Mouse (Mus musculus): ENCODE results near the gene Samd1. TPM values are rescaled to one million over a fixed set of nuclear protein-coding genes. Genes with fewer than 3 reads are reported as not detected.

Samd1 gene
- polyA plus RNA-seq, 1 experiment: 153 TPM

DNA sequence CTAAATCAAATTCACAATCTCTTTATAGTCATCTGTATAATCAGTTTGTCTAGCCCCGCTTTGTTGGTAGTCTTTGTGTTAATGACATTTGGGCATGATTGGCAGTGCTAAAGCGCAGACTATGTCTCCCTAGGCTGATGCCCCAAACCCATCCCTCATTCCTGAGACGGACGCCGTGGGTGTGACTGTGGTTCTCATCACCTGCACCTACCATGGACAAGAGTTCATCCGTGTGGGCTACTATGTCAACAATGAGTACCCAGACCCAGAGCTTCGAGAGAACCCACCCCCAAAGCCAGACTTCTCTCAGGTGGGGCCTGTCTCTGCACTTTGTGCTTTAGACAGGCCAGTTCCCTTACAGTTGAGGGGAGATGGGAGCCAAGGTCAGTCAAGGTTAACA lies 29.8 kb upstream of the Samd1 start:
- Histone ChIP-seq H3K4me3 (ENCODE audit: control insufficient read depth, insufficient read depth, low read length) (no peak overlapping the region), H3K36me3 (ENCODE audit: control insufficient read depth, insufficient read depth, low read length) (peaks cover 26% of the 10 kb centered on the region), H3K4me1 (replicated peaks; ENCODE audit: control insufficient read depth, insufficient read depth, low read length) (peaks cover 5% of the 10 kb centered on the region), H3K27me3 (ENCODE audit: control insufficient read depth, insufficient read depth, low read length) (no peaks in the 10 kb centered on the region), H3K27ac (ENCODE audit: control insufficient read depth, insufficient read depth, low read length) (no peak overlapping the region)
- WGBS: 98% methylated on average over 7 of the region's 7 CpGs
- no peak for TF ChIP-seq CTCF (IDR thresholded peaks at IDR 0.05; ENCODE audit: borderline replicate concordance, control insufficient read depth, extremely low read depth, insufficient read depth, low read length, poor library complexity)
- TF ChIP-seq POLR2A (IDR thresholded peaks at IDR 0.05; ENCODE audit: control insufficient read depth, extremely low read depth, insufficient read depth, low read length, poor library complexity): no peak
- DNase-seq: no peak

DNA sequence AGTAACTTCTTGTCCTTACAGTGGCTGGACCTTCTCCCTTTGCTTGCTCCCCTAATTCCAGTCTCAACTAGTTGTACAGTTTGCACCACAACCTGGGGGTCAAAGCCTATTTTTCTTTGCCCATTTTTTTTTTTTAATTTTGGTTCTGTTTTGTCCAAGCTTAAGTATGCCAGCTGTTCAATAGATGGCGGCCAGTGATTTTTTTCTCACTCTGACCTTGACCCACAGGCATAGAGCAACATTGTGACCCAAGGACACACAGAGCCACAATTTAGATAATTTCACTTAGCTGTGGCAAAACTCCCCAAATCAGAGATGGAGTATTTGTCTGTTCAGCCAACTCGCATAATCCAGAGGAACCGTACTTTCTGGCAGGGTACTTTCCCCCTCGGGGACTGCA lies 26.4 kb upstream of the Samd1 start:
- Histone ChIP-seq H3K27me3 (ENCODE audit: control insufficient read depth, insufficient read depth, low read length) (no peaks in the 10 kb centered on the region), H3K4me3 (ENCODE audit: control insufficient read depth, insufficient read depth, low read length) (no peak overlapping the region), H3K4me1 (replicated peaks; ENCODE audit: control insufficient read depth, insufficient read depth, low read length) (peaks cover 17% of the 10 kb centered on the region), H3K36me3 (ENCODE audit: control insufficient read depth, insufficient read depth, low read length) (peaks cover 18% of the 10 kb centered on the region), H3K27ac (ENCODE audit: control insufficient read depth, insufficient read depth, low read length) (no peak overlapping the region)
- no peak for DNase-seq
- TF ChIP-seq POLR2A (IDR thresholded peaks at IDR 0.05; ENCODE audit: control insufficient read depth, extremely low read depth, insufficient read depth, low read length, poor library complexity) (no peak), CTCF (IDR thresholded peaks at IDR 0.05; ENCODE audit: borderline replicate concordance, control insufficient read depth, extremely low read depth, insufficient read depth, low read length, poor library complexity) (no peak)
- WGBS: 97% methylated on average over 4 of the region's 4 CpGs

DNA sequence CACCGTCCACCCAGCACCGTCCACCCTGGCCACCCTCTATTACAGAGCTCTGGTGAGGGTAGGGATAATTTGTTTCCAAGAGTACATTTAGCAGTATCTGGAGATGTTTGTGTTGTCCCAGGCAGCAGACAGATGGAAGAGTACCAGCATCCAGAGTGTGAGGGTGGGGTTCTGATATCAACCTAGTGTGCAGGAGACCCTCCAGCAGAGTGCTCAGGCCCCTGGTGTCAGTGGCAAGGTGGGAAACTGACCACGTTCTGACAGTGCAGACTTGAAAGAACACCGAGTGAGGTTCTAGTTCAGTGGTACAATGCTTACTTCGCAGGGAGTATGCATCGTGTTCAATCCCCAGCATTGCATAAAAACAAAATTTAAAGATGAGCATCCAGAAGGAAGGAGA lies 25.8 kb upstream of the Samd1 start:
- WGBS: 89% methylated on average over 6 of the region's 6 CpGs
- Histone ChIP-seq H3K27me3 (ENCODE audit: control insufficient read depth, insufficient read depth, low read length) (no peaks in the 10 kb centered on the region), H3K4me3 (ENCODE audit: control insufficient read depth, insufficient read depth, low read length) (no peak overlapping the region), H3K27ac (ENCODE audit: control insufficient read depth, insufficient read depth, low read length) (no peak overlapping the region), H3K4me1 (replicated peaks; ENCODE audit: control insufficient read depth, insufficient read depth, low read length) (peaks cover 17% of the 10 kb centered on the region), H3K36me3 (ENCODE audit: control insufficient read depth, insufficient read depth, low read length) (peaks cover 16% of the 10 kb centered on the region)
- no peak for DNase-seq
- TF ChIP-seq POLR2A (IDR thresholded peaks at IDR 0.05; ENCODE audit: control insufficient read depth, extremely low read depth, insufficient read depth, low read length, poor library complexity) (no peak), CTCF (IDR thresholded peaks at IDR 0.05; ENCODE audit: borderline replicate concordance, control insufficient read depth, extremely low read depth, insufficient read depth, low read length, poor library complexity) (no peak)

DNA sequence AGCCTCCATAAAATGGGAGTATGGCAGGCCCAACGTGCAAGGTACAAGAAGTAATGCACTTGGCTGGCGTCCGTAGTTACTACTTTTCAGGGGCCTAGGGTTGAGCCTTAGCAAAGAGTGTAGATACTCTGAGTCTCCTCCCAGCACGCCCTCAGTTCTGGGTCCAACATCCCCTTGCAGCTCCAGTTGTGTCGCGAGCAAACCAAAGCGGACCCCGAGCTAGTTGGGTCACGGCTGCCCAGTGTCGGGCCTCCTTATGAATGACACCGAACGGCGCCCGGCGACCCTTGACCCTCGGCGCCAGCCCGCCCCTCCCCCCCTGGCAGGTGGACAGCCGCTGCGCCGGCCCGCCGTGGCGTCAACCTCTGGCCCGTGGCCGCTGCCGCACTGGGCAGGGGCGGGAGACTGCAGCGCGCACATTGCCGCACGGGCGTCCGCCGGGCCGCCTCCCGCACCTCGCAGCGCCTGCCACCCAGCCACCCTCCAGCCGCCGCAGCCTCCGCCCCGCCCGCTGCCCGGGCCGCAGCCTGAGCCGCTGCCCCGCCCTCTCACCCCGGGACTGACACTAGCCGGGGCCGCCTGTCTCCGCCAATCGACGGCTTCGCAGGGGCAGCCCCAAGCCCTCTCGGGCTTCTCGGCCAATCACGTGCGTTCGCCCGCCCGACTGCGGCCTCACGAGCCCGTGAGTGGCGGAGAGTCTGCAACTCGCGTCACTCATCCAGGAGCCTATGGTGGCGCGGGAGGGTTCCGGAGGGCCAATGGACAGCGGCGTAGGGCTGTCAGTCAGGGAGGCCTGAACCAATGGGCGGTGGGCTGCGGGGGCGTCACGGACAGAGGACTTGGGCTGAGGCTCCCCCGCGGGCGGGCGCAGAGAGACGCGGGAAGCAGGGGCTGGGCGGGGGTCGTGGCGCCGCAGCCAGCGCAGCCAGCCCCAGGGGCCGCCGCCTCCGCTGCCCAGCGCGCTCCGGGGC lies 25.0 kb upstream of the Samd1 start, which contains the start of gene Prkaca:
Gene Prkaca (plus strand): TSS at position 844 of the 971 bp plus-strand sequence.
- H3K27ac ChIP-seq (ENCODE audit: control insufficient read depth, insufficient read depth, low read length): no peak within 1 kb of the TSS
- TF ChIP-seq CTCF (IDR thresholded peaks at IDR 0.05; ENCODE audit: borderline replicate concordance, control insufficient read depth, extremely low read depth, insufficient read depth, low read length, poor library complexity): no peak
- TF ChIP-seq POLR2A (IDR thresholded peaks at IDR 0.05; ENCODE audit: control insufficient read depth, extremely low read depth, insufficient read depth, low read length, poor library complexity): 0 out of 2 replicates have a peak, but pooled peaks have one; percentile 28
- H3K27me3 ChIP-seq (ENCODE audit: control insufficient read depth, insufficient read depth, low read length): no peaks in the 10 kb centered on the region
- peaks cover 8% of the 10 kb centered on the region for H3K36me3 ChIP-seq (ENCODE audit: control insufficient read depth, insufficient read depth, low read length)
- peaks cover 23% of the 10 kb centered on the region for H3K4me1 ChIP-seq (replicated peaks; ENCODE audit: control insufficient read depth, insufficient read depth, low read length)
- peak within 1 kb of the TSS; percentile 73 for H3K4me3 ChIP-seq (ENCODE audit: control insufficient read depth, insufficient read depth, low read length)
- 1% methylated on average over 92 of the region's 94 CpGs for WGBS
- peak; percentile 98 for DNase-seq

DNA sequence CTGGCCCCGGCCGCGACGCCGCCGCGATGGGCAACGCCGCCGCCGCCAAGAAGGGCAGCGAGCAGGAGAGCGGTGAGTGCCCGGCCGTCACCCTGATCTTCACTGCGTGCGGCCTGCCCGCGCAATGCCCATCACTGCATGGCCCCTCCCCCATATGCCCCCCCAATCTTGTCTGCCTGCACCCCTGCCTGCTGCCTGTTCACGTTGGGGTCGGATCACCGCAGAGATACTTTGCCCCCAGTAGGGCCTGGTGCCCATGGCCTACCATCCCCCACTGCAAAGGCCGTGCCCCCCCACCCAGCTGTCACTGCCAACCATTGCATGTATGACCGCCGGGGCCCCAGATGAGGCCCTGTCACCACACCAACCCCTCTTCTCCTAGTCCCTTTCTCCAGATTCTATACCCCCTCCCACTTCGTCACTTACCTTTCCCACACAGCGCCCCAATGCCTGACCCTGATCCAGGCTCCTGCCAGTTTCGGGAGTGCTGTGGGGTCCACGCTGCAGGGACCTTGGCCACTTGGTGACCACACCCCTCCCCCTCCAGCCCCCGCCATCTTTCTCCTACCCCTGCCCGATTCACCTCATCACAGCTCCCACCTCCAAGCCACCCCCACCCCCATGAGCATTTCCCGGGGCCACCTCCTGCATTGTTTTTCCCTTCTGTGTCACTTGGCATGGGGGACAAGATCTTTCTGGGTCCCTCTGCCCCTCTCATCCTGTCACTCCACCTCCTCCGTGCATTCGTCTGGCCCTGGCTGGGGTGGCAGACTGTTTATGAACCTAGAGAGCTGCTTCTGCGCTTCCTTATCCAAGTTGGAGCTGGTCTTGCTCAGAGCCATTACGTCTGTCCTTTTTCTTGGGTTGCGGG lies 24.1 kb upstream of the Samd1 start:
- TF ChIP-seq POLR2A (IDR thresholded peaks at IDR 0.05; ENCODE audit: control insufficient read depth, extremely low read depth, insufficient read depth, low read length, poor library complexity): no peak
- no peak for TF ChIP-seq CTCF (IDR thresholded peaks at IDR 0.05; ENCODE audit: borderline replicate concordance, control insufficient read depth, extremely low read depth, insufficient read depth, low read length, poor library complexity)
- 11% methylated on average over 37 of the region's 37 CpGs for WGBS
- DNase-seq: peak; percentile 37
- H3K27me3 ChIP-seq (ENCODE audit: control insufficient read depth, insufficient read depth, low read length): no peaks in the 10 kb centered on the region
- H3K4me1 ChIP-seq (replicated peaks; ENCODE audit: control insufficient read depth, insufficient read depth, low read length): peaks cover 31% of the 10 kb centered on the region
- no peaks in the 10 kb centered on the region for H3K36me3 ChIP-seq (ENCODE audit: control insufficient read depth, insufficient read depth, low read length)
- no peak overlapping the region for H3K27ac ChIP-seq (ENCODE audit: control insufficient read depth, insufficient read depth, low read length)
- peak overlapping the region; percentile 73 for H3K4me3 ChIP-seq (ENCODE audit: control insufficient read depth, insufficient read depth, low read length)

DNA sequence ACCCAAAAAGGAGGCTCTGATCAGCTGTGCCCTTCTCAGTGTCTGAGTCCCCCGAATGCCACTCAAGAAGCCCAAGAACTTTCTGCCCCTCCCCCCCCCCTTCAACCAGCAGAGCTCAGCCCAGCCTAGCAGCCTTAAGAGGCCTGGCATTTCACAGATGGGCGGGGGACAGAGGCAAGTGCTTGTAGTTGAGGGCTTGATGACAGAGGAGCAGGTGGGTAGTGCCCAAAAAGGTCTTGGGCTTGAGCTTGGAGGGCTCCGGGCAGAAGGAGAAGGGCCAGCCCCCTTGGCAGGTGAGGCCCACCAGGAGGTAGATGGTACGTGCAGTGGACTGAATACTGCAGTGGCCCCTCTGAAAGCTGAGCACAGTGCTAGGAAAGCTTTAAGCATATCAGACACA lies 23.0 kb upstream of the Samd1 start:
- DNase-seq: no peak
- no peak for TF ChIP-seq CTCF (IDR thresholded peaks at IDR 0.05; ENCODE audit: borderline replicate concordance, control insufficient read depth, extremely low read depth, insufficient read depth, low read length, poor library complexity)
- TF ChIP-seq POLR2A (IDR thresholded peaks at IDR 0.05; ENCODE audit: control insufficient read depth, extremely low read depth, insufficient read depth, low read length, poor library complexity): no peak
- H3K4me3 ChIP-seq (ENCODE audit: control insufficient read depth, insufficient read depth, low read length): no peak overlapping the region
- WGBS: 87% methylated on average over 4 of the region's 4 CpGs
- peaks cover 31% of the 10 kb centered on the region for H3K4me1 ChIP-seq (replicated peaks; ENCODE audit: control insufficient read depth, insufficient read depth, low read length)
- H3K27me3 ChIP-seq (ENCODE audit: control insufficient read depth, insufficient read depth, low read length): no peaks in the 10 kb centered on the region
- no peak overlapping the region for H3K27ac ChIP-seq (ENCODE audit: control insufficient read depth, insufficient read depth, low read length)
- H3K36me3 ChIP-seq (ENCODE audit: control insufficient read depth, insufficient read depth, low read length): no peaks in the 10 kb centered on the region
